Mouse (Mus musculus): ENCODE measurements at regions not wholly inside any gene's neighbourhood (a gene's known extent, or its start where the extent isn't known, plus 50 kb on each side); places are given as distances from the start of the nearest gene placed in this dataset.

GRCm38 (mm10) chr8:126757951-126758757, 164.4 kb upstream of the Irf2bp2 start:
- Histone ChIP-seq H3K36me3 (ENCODE audit: control insufficient read depth, insufficient read depth, low read length) (no peaks in the 10 kb centered on the region), H3K9me3 (ENCODE audit: control insufficient read depth, low read length) (no peaks in the 10 kb centered on the region), H3K4me1 (replicated peaks; ENCODE audit: control insufficient read depth, insufficient read depth, low read length) (peaks cover 3% of the 10 kb centered on the region; the same call in 1 of the 2 replicates), H3K4me3 (ENCODE audit: low read depth, low read length) (no peak overlapping the region), H3K27ac (ENCODE audit: low read depth) (0 out of 2 replicates have a peak overlapping the region, but pooled peaks have one; percentile 9), H3K27me3 (replicated peaks; ENCODE audit: control insufficient read depth, insufficient read depth, low read length) (no peaks in the 10 kb centered on the region), H3K9ac (ENCODE audit: low read length) (no peak overlapping the region), H3K4me2 (ENCODE audit: low read length) (no peak overlapping the region)
- DNase-seq (ENCODE audit: low spot score) (no peak), ATAC-seq (replicated peaks; ENCODE audit: low FRiP score, low TSS enrichment, low read depth) (0 out of 2 replicates have a peak, but pooled peaks have one; percentile 36)
- WGBS, result 68% methylated on average over 12 of the region's 12 CpGs

GRCm38 (mm10) chr8:126756300-126757097, 162.7 kb upstream of the Irf2bp2 start:
- H3K36me3 ChIP-seq (ENCODE audit: control insufficient read depth, insufficient read depth, low read length), result no peaks in the 10 kb centered on the region
- H3K4me3 ChIP-seq (ENCODE audit: low read depth, low read length), result no peak overlapping the region
- H3K9me3 ChIP-seq (ENCODE audit: control insufficient read depth, low read length), result no peaks in the 10 kb centered on the region
- WGBS, result 80% methylated on average over 8 of the region's 8 CpGs
- no peak overlapping the region for H3K4me2 ChIP-seq (ENCODE audit: low read length)
- H3K9ac ChIP-seq (ENCODE audit: low read length), result no peak overlapping the region
- H3K27me3 ChIP-seq (replicated peaks; ENCODE audit: control insufficient read depth, insufficient read depth, low read length), result no peaks in the 10 kb centered on the region
- no peak overlapping the region for H3K27ac ChIP-seq (ENCODE audit: low read depth)
- peaks cover 6% of the 10 kb centered on the region; the same call in 1 of the 2 replicates for H3K4me1 ChIP-seq (replicated peaks; ENCODE audit: control insufficient read depth, insufficient read depth, low read length)
- ATAC-seq (replicated peaks; ENCODE audit: low FRiP score, low TSS enrichment, low read depth) (no peak), DNase-seq (ENCODE audit: low spot score) (no peak)

- no peak overlapping the region for H3K9ac ChIP-seq (ENCODE audit: low read length)
- 82% methylated on average over 5 of the region's 5 CpGs for WGBS
- no peaks in the 10 kb centered on the region for H3K27me3 ChIP-seq (replicated peaks; ENCODE audit: control insufficient read depth, insufficient read depth, low read length)
- no peak overlapping the region for H3K27ac ChIP-seq (ENCODE audit: low read depth)
- H3K4me3 ChIP-seq (ENCODE audit: low read depth, low read length), result no peak overlapping the region
- DNase-seq (ENCODE audit: low spot score) (no peak), ATAC-seq (replicated peaks; ENCODE audit: low FRiP score, low TSS enrichment, low read depth) (no peak)
- H3K4me1 ChIP-seq (replicated peaks; ENCODE audit: control insufficient read depth, insufficient read depth, low read length), result peaks cover 8% of the 10 kb centered on the region; the same call in 1 of the 2 replicates
- no peak overlapping the region for H3K4me2 ChIP-seq (ENCODE audit: low read length)
- no peaks in the 10 kb centered on the region for H3K9me3 ChIP-seq (ENCODE audit: control insufficient read depth, low read length)
- H3K36me3 ChIP-seq (ENCODE audit: control insufficient read depth, insufficient read depth, low read length), result no peaks in the 10 kb centered on the region
Measured at GRCm38 (mm10) chr8:126755669-126756068, 161.9 kb upstream of the Irf2bp2 start.

GRCm38 (mm10) chr8:126754361-126754809, 160.6 kb upstream of the Irf2bp2 start:
- peaks cover 8% of the 10 kb centered on the region; the same call in 1 of the 2 replicates for H3K4me1 ChIP-seq (replicated peaks; ENCODE audit: control insufficient read depth, insufficient read depth, low read length)
- no peaks in the 10 kb centered on the region for H3K36me3 ChIP-seq (ENCODE audit: control insufficient read depth, insufficient read depth, low read length)
- no peak overlapping the region for H3K9ac ChIP-seq (ENCODE audit: low read length)
- no peak overlapping the region for H3K27ac ChIP-seq (ENCODE audit: low read depth)
- no peak for ATAC-seq (replicated peaks; ENCODE audit: low FRiP score, low TSS enrichment, low read depth)
- H3K9me3 ChIP-seq (ENCODE audit: control insufficient read depth, low read length), result no peaks in the 10 kb centered on the region
- WGBS, result 89% methylated on average over 8 of the region's 8 CpGs
- no peaks in the 10 kb centered on the region for H3K27me3 ChIP-seq (replicated peaks; ENCODE audit: control insufficient read depth, insufficient read depth, low read length)
- no peak overlapping the region for H3K4me2 ChIP-seq (ENCODE audit: low read length)
- no peak for DNase-seq (ENCODE audit: low spot score)
- no peak overlapping the region for H3K4me3 ChIP-seq (ENCODE audit: low read depth, low read length)

GRCm38 (mm10) chr8:126753059-126753855, 159.5 kb upstream of the Irf2bp2 start:
- Histone ChIP-seq H3K27ac (ENCODE audit: low read depth) (no peak overlapping the region), H3K9ac (ENCODE audit: low read length) (no peak overlapping the region), H3K4me2 (ENCODE audit: low read length) (no peak overlapping the region), H3K9me3 (ENCODE audit: control insufficient read depth, low read length) (no peaks in the 10 kb centered on the region), H3K4me1 (replicated peaks; ENCODE audit: control insufficient read depth, insufficient read depth, low read length) (0 out of 2 replicates have a peak, but pooled peaks cover 8% of the 10 kb centered on the region), H3K4me3 (ENCODE audit: low read depth, low read length) (no peak overlapping the region), H3K36me3 (ENCODE audit: control insufficient read depth, insufficient read depth, low read length) (no peaks in the 10 kb centered on the region), H3K27me3 (replicated peaks; ENCODE audit: control insufficient read depth, insufficient read depth, low read length) (no peaks in the 10 kb centered on the region)
- DNase-seq (ENCODE audit: low spot score) (no peak), ATAC-seq (replicated peaks; ENCODE audit: low FRiP score, low TSS enrichment, low read depth) (no peak)
- 64% methylated on average over 4 of the region's 4 CpGs for WGBS

GRCm38 (mm10) chr8:126751416-126752140, 157.8 kb upstream of the Irf2bp2 start:
- DNase-seq (ENCODE audit: low spot score) (no peak), ATAC-seq (replicated peaks; ENCODE audit: low FRiP score, low TSS enrichment, low read depth) (no peak)
- Histone ChIP-seq H3K4me3 (ENCODE audit: low read depth, low read length) (no peak overlapping the region), H3K9me3 (ENCODE audit: control insufficient read depth, low read length) (no peaks in the 10 kb centered on the region), H3K27me3 (replicated peaks; ENCODE audit: control insufficient read depth, insufficient read depth, low read length) (no peaks in the 10 kb centered on the region), H3K4me2 (ENCODE audit: low read length) (no peak overlapping the region), H3K36me3 (ENCODE audit: control insufficient read depth, insufficient read depth, low read length) (no peaks in the 10 kb centered on the region), H3K4me1 (replicated peaks; ENCODE audit: control insufficient read depth, insufficient read depth, low read length) (0 out of 2 replicates have a peak, but pooled peaks cover 5% of the 10 kb centered on the region), H3K9ac (ENCODE audit: low read length) (no peak overlapping the region), H3K27ac (ENCODE audit: low read depth) (no peak overlapping the region)
- 75% methylated on average over 6 of the region's 6 CpGs for WGBS

GRCm38 (mm10) chr8:126745992-126746775, 152.4 kb upstream of the Irf2bp2 start:
- ATAC-seq (replicated peaks; ENCODE audit: low FRiP score, low TSS enrichment, low read depth) (no peak), DNase-seq (ENCODE audit: low spot score) (no peak)
- peak overlapping the region; percentile 9; the same call in 1 of the 2 replicates for H3K27ac ChIP-seq (ENCODE audit: low read depth)
- H3K9me3 ChIP-seq (ENCODE audit: control insufficient read depth, low read length), result no peaks in the 10 kb centered on the region
- no peak overlapping the region for H3K4me3 ChIP-seq (ENCODE audit: low read depth, low read length)
- no peak overlapping the region for H3K4me2 ChIP-seq (ENCODE audit: low read length)
- WGBS, result 75% methylated on average over 18 of the region's 18 CpGs
- H3K27me3 ChIP-seq (replicated peaks; ENCODE audit: control insufficient read depth, insufficient read depth, low read length), result no peaks in the 10 kb centered on the region
- no peak overlapping the region for H3K9ac ChIP-seq (ENCODE audit: low read length)
- H3K36me3 ChIP-seq (ENCODE audit: control insufficient read depth, insufficient read depth, low read length), result no peaks in the 10 kb centered on the region
- H3K4me1 ChIP-seq (replicated peaks; ENCODE audit: control insufficient read depth, insufficient read depth, low read length), result peaks cover 24% of the 10 kb centered on the region

Data from intestine, embryonic 14.5 days (tissue).